Mouse (Mus musculus) adrenal gland, postnatal 4 days (tissue): ENCODE data around the gene Myo3b. TPM values are rescaled to one million over a fixed set of nuclear protein-coding genes. Genes with fewer than 3 reads are reported as not detected.

Source experiments
- DNase-seq, 2 experiments: peaks; one replicate each; pipeline ENCODE4 v3.0.0; 2021 to 2022; ENCODE audit warnings: low spot score in 2 of 2, mixed read lengths in 2 of 2
- total RNA-seq, 2 experiments: library from RNA; stranded (reverse); gene quantifications; 2 replicates each; pipeline ENCODE4 v1.2.3; 2021

Gene Myo3b
- total RNA-seq, 2 experiments from 2014 or later: 0.06 to 0.20 TPM

GRCm38 (mm10) chr2:70348793-70349553, 310.0 kb downstream of the Myo3b start:
- DNase-seq: no peak

GRCm38 (mm10) chr2:70352435-70353165, 313.7 kb downstream of the Myo3b start:
- DNase-seq: no peak

DNA sequence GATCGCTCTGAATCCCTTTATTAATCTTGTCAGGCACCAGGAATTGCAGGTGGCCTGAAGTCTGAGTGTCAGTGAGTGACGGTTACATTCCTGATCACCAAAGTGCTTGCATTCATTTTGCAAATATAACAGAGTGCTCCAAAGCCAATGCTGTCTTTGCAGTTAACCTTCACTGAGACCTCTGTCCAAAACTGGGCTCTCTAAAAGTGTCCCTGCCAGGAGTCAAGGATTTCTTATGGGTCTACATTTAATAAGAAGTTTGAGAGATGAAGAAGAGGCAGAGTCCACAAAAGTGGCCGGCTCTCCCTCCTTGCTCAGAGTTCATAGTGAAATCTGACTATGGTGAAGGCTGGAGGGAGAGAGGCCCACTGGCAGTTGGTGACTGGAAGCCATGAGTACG, 315.1 kb downstream of the Myo3b start:
- DNase-seq: no peak

- no peak for DNase-seq
Measured at GRCm38 (mm10) chr2:70355026-70355425, 316.1 kb downstream of the Myo3b start.

GRCm38 (mm10) chr2:70369421-70369820, 330.5 kb downstream of the Myo3b start:
- no peak for DNase-seq

DNA sequence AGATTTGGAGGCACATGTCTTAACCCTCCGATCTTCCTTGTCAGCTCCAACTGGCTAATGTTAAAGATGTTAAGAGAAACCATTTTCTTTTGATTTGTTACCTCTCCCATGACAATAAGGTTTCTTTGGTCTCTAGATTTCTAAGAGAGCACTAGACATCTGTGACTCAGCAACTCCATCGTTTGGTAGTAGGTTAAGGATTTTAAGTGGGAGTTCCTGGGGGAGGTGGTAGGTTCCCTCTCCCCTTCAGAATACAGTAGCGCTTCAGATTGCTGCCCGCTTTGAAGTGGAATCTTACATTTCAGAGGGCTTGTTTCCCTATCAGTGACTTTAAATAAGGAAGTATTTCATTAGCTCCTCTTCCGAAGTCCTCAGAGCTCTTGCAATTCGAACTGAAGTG, 340.4 kb downstream of the Myo3b start:
- no peak for DNase-seq

- DNase-seq: no peak
Measured at GRCm38 (mm10) chr2:70379939-70380338, 341.0 kb downstream of the Myo3b start.

GRCm38 (mm10) chr2:70388645-70389044, 349.7 kb downstream of the Myo3b start:
- no peak for DNase-seq

DNA sequence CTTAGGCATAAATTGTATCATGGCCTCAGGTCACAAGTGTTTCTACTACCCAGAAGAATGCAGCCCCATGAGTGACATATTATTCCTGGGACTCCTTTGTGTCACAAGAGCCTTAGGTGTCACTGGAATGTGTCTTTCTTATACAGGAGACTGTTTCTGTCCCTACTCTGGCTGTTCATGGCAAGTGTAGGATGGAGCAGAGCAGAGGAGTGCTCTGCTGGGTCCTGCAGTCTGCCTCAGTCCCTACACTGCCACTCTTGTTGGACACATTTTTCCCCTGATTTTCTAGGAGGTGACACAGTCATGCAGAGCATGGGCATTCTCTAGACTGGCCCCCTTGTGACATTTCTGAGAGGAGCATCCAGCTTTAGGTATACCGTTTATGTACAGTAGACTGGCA, 350.2 kb downstream of the Myo3b start:
- DNase-seq: no peak

DNA sequence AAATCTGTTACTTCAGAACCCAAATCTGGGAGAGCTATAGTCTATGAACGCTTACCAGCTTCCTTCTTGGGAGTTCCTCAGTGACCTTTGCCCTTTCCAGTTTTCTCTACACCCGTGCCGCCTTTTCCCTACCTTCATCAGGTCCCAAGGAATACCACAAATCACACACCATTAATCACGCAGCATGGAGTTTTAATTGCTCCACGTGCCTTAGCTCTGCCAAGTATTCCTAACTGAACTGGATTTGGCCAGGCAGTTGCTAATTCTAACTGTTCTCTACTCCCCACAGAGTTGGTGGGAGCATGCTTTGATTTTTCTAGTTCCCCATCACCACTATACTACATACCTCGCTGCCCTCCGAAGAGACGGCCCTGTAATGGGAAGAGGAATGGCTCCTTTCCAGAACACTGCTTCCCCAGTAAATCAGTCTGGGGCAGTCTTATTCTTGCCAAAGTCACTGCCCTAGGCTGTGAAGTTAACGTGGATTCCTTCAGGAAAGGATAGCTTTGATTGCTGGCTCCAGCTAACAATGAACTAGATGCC, 358.9 kb downstream of the Myo3b start:
- DNase-seq: no peak

DNA sequence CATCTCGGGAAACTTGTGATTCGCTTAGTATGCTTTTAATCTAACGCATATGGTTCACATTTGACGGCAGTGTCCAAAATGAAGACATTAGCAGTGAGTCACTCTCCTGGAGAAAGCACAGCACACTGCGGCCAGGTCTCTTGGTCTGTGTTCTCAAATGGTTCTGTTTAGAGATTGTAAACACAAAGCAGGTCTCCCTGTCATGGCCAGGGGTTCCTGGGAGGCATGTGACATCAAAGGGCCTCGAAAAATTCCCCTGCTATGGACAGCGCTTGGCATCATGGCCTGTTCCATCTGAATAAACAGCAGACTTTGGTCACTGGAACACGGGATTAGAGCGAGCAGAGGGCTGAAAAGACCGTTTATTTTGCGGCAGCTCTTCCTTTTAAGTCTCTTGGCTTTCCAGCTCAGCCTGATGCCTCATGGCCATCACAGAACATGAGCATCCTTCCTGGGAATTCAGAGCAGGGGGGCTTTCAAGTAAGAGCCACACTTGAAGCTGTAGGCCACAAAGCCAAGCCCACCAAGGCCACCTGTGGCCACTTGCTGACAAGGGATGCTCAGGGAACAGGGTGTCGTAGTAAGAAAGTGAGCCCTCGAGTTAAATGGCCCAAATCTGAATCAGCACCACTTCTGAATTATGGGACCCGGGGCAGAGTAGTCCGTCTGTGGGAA, 360.7 kb downstream of the Myo3b start:
- DNase-seq: no peak

DNA sequence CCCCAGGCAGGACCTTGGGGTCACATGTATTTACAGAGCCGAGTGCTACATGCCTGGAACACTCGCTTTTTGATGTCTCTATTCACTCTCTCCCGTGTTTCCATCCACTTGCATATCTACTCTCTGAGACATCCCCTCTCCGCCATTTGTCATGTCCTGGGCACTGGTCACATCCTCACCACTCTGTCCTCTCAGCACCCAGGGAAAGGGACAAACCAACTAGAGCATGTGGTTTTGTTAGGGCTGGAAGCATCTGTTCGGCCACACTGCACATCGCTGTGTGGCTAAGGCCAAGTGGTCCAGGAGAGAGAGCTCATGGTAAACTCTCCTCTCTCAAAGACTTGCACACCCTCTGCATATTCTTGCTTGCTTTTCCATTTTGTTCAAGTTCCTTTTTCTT, 361.4 kb downstream of the Myo3b start:
- DNase-seq: no peak

- no peak for DNase-seq
Measured at GRCm38 (mm10) chr2:70404301-70404700, 365.4 kb downstream of the Myo3b start.

DNA sequence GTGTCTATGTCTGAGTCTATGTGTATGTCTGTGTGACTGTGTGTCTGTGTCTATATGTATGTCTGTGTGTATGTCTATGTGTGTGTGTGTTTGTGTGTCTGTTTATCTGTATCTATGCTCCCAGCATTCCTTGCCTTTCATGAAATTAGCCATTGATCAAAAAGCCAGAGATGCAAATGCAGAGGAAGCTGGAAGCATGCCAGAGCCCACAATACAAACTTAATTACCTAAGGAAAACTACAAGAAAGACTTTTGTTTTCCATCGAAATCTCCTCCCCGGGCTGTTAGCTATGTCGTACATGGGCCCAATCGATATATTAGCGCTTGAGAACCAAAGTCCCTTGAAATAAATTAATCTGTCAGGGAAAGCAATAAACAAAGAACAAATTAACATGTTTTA, 367.9 kb downstream of the Myo3b start:
- DNase-seq: no peak

DNA sequence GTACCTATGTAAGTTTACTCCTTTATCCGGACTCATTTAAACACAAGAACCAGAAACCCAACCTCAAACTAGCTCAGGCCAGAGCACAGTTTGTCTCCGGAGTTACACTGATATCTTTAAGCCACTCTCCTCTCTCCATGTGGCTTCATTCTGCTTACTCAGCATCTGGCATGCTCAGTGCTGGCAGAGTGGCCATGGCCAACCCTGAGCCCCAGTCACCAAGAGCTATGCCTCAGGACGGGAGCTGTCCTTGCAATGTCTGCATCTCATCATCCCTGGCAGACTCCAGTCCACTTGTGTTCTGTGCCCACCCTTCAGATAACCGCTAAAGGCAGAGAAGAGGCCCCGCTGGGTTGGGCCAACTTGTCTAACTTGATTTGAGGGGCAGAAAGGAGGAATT, 368.8 kb downstream of the Myo3b start:
- no peak for DNase-seq

DNA sequence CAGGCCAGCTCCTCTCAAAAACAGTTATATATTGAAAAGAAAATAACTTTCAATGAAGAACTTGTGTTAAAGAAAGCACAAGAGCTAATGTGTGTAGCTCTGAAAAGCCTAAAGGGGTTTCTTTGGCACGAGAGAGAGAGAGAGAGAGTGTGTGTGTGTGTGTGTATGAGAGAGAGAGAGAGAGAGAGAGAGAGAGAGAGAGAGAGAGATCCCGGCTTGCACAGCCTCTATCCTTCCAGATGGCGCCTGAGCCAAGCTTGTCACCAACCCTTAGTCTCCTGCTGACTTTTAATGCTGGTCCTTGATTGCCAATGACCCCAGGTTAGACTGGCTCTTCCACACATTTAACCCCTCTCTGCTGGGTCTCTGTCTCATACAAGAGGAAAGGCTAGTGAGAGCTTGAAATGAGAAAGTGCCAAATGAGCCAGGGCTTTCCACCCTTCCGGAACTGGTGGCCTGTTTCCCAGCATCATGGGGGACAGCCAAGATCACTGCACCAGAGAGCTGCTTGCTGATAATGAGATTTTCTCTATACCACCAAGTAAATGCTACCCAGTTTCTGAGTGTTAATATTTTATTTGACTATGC, 371.5 kb downstream of the Myo3b start:
- DNase-seq: no peak

DNA sequence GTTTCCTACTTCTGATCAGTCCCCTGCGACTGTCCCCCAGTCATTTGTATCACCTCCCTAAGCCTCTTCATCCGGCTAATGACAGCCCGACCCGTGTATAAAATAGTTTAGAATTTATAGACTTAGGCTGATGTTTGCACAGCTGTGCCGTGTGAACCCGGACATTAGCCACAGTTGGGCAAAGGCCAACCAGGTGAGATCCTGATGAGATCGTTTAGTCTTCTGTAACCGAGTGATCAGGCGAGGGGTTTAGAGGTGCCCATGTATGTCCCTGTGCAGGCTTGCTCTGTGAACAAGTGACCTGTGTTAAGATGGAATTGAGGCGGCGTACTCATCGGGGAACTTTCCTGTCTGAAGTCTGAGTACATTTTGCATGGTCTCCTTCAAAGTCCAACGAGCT, 373.4 kb downstream of the Myo3b start:
- no peak for DNase-seq

GRCm38 (mm10) chr2:70414386-70414785, 375.5 kb downstream of the Myo3b start:
- DNase-seq: no peak

DNA sequence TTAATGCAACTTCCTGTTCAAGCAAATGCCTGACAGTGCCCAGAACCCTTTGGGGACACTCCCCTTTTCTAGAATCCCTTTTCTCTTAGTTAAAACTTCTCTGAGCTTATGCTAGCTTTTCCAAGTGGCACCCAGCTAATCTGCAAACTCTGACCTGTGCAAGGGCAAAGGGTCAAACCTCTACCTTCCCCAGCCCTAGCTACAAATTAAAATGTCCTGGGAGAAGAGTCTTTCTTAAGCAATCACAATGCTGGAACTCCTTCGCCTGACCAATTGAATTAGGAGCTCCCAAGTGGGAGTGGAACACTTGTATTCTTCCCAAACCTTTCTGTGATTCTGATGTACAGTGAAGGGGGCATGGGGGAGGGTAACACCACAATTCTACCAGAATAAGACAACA, 376.6 kb downstream of the Myo3b start:
- no peak for DNase-seq

- DNase-seq: no peak
Measured at GRCm38 (mm10) chr2:70419336-70419735, 380.4 kb downstream of the Myo3b start.

DNA sequence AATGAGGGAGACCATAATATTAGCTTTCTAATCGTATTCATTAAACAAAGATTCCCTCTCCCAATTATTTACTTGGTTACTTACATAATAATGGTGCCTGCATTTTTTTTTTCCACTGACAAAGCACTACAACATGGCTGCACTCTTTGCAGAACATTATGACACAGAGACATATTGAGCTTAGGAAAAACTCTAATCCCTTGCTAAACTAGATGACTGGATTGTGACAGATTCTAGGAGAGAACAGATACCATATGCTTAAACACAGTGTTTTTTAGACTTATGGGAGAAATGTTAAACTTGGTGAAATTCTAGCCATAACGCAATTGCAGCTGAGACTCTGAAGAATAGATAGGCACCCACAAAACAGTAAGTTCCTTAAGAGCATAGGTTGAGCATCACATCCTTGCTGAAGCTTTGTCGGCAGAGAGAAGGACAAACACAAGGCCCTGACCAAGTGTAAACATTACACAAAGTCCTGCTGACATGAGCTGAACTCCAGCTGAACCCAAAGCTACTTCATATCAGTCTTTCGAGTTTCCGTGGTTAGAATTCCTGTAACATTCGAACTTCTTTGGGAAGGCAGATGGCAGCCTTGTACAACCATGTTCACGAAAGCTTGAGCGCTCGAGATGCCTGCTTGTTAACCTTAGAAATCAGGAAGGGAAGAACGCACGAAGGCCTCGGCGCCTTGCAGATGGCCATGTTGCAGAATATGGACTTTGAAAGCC, 382.4 kb downstream of the Myo3b start:
- no peak for DNase-seq
